Mouse (Mus musculus): ENCODE results near the gene Stpg2. TPM values are rescaled to one million over a fixed set of nuclear protein-coding genes. Genes with fewer than 3 reads are reported as not detected.

The Stpg2 gene
- polyA plus RNA-seq, 1 experiment: 0.18 TPM

- DNase-seq (ENCODE audit: low spot score): no peak
Observed at GRCm38 (mm10) chr3:139733156-139733555, 527.7 kb downstream of the Stpg2 start.

GRCm38 (mm10) chr3:139739388-139739787 lies 533.9 kb downstream of the Stpg2 start:
- DNase-seq (ENCODE audit: low spot score): no peak

Other genes with a start within 250 kb of the Stpg2 start
- gene Rap1gds1, start 130.5 kb upstream of the Stpg2 start, polyA plus RNA-seq (2012; rRNA removed): 33.5 and 34.8 TPM in 2 replicates